Mouse (Mus musculus) kidney, adult 11 months (tissue): ENCODE data around the gene Cilp2.

ENCODE experiments used
- DNase-seq: peaks from one replicate; pipeline ENCODE4 v3.0.0; 2022

The Cilp2 gene

GRCm38 (mm10) chr8:69870003-69870765 is 17.3 kb downstream of the Cilp2 start:
- DNase-seq: no peak

- peak; percentile 41 for DNase-seq
Observed at GRCm38 (mm10) chr8:69867696-69868326, 19.7 kb downstream of the Cilp2 start.

GRCm38 (mm10) chr8:69864180-69864579 is 23.3 kb downstream of the Cilp2 start:
- DNase-seq: no peak

GRCm38 (mm10) chr8:69863387-69864020 is 24.0 kb downstream of the Cilp2 start:
- no peak for DNase-seq

DNA sequence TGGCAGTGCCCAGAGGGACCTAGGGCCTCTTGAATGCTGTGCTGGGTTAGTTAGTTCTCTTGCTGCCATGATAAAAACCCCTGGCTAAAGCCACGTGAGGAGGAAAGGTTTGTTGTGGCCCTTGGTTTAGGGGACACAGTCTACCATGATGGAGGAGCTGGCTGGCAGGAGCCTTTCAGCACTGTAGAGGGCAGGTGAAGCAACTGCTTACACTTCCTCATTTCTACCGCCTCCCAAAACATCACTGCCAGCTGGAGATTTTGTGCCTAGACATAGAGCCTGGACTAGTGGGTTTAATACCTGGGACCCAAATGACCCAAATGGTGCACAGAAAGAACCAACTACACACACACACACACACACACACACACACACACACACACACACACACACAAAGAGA is 26.2 kb downstream of the Cilp2 start:
- no peak for DNase-seq

DNA sequence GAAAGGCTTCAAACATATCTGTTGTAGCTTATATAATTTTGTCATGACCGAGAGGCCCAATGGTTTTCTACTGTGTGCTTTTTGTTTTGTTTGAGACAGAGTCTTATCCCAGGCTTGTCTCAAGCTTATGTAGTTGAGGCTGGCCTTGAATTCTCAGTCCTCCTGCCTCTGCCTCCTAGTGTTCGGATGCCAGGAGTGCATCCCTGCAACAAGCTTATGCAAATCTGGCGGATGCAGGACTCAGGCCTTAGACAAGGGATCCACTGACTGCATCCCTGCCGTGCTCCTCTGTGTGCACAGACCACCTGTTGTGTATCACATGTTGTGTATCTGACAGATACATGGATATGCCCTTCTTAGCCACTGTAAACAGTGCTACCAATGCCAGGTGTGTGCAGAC is 26.7 kb downstream of the Cilp2 start:
- DNase-seq: no peak

- no peak for DNase-seq
Observed at GRCm38 (mm10) chr8:69853869-69854268, 33.6 kb downstream of the Cilp2 start.

DNA sequence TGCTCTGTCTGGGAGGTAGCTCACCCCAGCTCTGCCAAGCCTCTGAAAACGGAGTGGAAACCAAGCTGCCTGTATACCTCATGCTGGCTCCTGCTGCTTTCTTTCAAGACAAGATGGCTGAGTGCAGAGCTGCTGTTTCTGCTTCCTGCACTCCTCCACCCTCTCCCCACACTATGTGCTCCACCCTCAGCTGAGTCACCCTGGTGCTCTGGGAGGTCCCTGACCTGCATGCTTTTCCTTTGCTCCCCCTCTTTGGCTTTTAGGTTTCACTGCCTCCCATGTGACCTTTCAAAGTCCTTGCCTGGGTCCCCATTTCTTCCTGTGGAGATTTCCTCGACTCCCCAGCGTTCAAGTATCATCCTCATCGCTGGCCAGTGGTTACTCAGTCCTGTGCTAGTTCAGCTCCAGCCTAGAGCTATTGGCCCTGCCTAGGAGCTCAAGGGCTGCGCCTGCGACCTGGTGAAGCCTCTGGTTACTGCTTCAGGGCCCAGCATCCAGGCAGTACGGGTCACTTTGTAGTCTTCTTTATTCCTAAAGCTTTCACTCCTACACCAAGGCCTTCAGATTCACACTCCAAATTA is 36.5 kb downstream of the Cilp2 start:
- DNase-seq: no peak

- no peak for DNase-seq
Observed at GRCm38 (mm10) chr8:69849899-69850298, 37.6 kb downstream of the Cilp2 start.

GRCm38 (mm10) chr8:69848951-69849350 is 38.5 kb downstream of the Cilp2 start:
- DNase-seq: no peak

GRCm38 (mm10) chr8:69847167-69848065 is 40.1 kb downstream of the Cilp2 start:
- no peak for DNase-seq

GRCm38 (mm10) chr8:69837057-69837682 is 50.3 kb downstream of the Cilp2 start:
- peak; percentile 61 for DNase-seq

DNA sequence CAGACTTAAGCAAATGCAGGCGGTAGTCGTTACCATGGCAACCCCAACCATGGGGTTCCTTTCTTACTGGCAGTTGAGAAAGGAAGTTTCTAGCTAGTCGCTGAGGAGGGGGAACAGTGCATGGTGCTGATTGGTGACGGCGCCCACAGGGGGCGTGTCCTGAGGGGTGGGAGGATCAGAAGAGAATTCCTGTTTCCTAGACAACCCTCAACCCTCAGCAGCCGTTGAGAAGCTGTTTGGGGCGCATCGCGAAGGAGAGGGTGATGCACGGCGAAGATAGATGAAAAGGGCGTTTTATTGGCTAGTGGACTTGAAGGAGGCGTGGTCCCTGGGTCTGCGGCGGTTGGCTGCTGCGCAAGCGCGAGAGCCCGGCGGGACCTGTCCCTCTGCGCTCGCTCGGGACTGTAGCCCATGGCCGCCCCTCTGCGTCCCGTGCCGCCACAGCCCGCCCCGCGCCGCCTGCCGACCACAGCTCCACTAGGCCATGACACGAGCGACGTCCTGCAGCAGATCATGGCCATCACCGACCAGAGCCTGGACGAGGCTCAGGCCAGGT is 55.1 kb downstream of the Cilp2 start, which contains the start of gene Pbx4:
Pbx4 (plus strand) TSS at position 194 of the 556 bp plus-strand sequence.
- DNase-seq: peak; percentile 83
